Mouse (Mus musculus) CH12.LX (cell line): ENCODE results near the gene Thumpd3. TPM values are rescaled to one million over a fixed set of nuclear protein-coding genes. Genes with fewer than 3 reads are reported as not detected.

Source experiments
- DNase-seq: peaks from one replicate; pipeline ENCODE4 v3.0.0-alpha.2; 2013; ENCODE audit errors: extremely low read depth
- H3K27ac ChIP-seq: 2 replicates; pipeline ENCODE4 v1.5.1; 2012; ENCODE audit warnings: low read depth, mild to moderate bottlenecking, control low read depth, moderate library complexity; ENCODE audit not compliant: insufficient read depth
- H3K27me3 ChIP-seq: replicated peaks from 2 replicates; pipeline ENCODE3; 2012; ENCODE audit warnings: inconsistent platforms
- H3K36me3 ChIP-seq, 2 experiments: replicated peaks in 1 of 2; 2 replicates each; pipeline versions ENCODE3 to v1.6.1; 2012; ENCODE audit warnings: inconsistent platforms in 1 of 2, low read length in 1 of 2, mild to moderate bottlenecking in 1 of 2, mixed read lengths in 1 of 2, moderate library complexity in 1 of 2; ENCODE audit not compliant: control insufficient read depth in 1 of 2, insufficient read depth in 1 of 2
- H3K4me1 ChIP-seq, 2 experiments: 2 replicates each; pipeline ENCODE4 v1.6.1; 2012; ENCODE audit warnings: inconsistent platforms in 1 of 2, moderate library complexity in 1 of 2; ENCODE audit not compliant: insufficient read depth in 2 of 2, control insufficient read depth in 1 of 2
- H3K4me2 ChIP-seq: 2 replicates; pipeline ENCODE4 v1.6.1; 2012; ENCODE audit warnings: low read depth, mild to moderate bottlenecking, control low read depth; ENCODE audit not compliant: poor library complexity, insufficient read depth, severe bottlenecking
- H3K4me3 ChIP-seq, 3 experiments: fragments of 150-350 bp in 1 of 3; sonication (generic) in 1 of 3; replicated peaks in 1 of 3; 2 replicates each; pipeline versions ENCODE3 to v1.5.1; 2011 to 2012; ENCODE audit warnings: low read depth in 2 of 3, low read length in 2 of 3, mild to moderate bottlenecking in 2 of 3, moderate library complexity in 2 of 3, control low read depth in 1 of 3, improper control_type of control experiment in 1 of 3, inconsistent platforms in 1 of 3, mixed read lengths in 1 of 3; ENCODE audit not compliant: poor library complexity in 1 of 3
- H3K79me2 ChIP-seq: replicated peaks from 2 replicates; pipeline ENCODE4 v1.6.1; 2012; ENCODE audit warnings: mild to moderate bottlenecking, moderate library complexity; ENCODE audit not compliant: control insufficient read depth, poor library complexity, insufficient read depth, severe bottlenecking; ENCODE audit errors: extremely low read depth
- H3K9ac ChIP-seq: 2 replicates; pipeline ENCODE4 v1.6.1; 2012; ENCODE audit warnings: low read depth, mild to moderate bottlenecking, control low read depth, moderate library complexity; ENCODE audit not compliant: insufficient read depth
- H3K9me3 ChIP-seq: replicated peaks from 2 replicates; pipeline ENCODE3; 2012; ENCODE audit warnings: low read length, inconsistent platforms, mixed read lengths
- HCFC1 ChIP-seq: IDR thresholded peaks from 2 replicates; pipeline ENCODE4 v1.6.1; 2012; ENCODE audit warnings: low read depth, mild to moderate bottlenecking, inconsistent platforms, low read length, improper control_type of control experiment
- IRF4 ChIP-seq: IDR thresholded peaks from 2 replicates; pipeline ENCODE4 v1.6.1; 2014; ENCODE audit warnings: low read depth, mild to moderate bottlenecking, inconsistent platforms, low read length, improper control_type of control experiment
- JUN ChIP-seq: IDR thresholded peaks from 2 replicates; pipeline ENCODE4 v1.6.1; 2011; ENCODE audit warnings: low read depth, mild to moderate bottlenecking, low read length, improper control_type of control experiment, moderate library complexity; ENCODE audit not compliant: insufficient read depth
- MAFK ChIP-seq: IDR thresholded peaks from 2 replicates; pipeline ENCODE4 v1.6.1; 2011; ENCODE audit warnings: low read length, improper control_type of control experiment; ENCODE audit not compliant: insufficient replicate concordance
- MAX ChIP-seq: IDR thresholded peaks from 2 replicates; pipeline ENCODE4 v1.6.1; 2011; ENCODE audit warnings: low read length, improper control_type of control experiment
- PAX5 ChIP-seq: IDR thresholded peaks from 2 replicates; pipeline ENCODE4 v1.6.1; 2012; ENCODE audit warnings: low read length, inconsistent platforms, mixed read lengths
- RCOR1 ChIP-seq: conservative IDR thresholded peaks from 2 replicates; pipeline ENCODE4 v1.6.1; 2012; ENCODE audit warnings: low read depth, mild to moderate bottlenecking, inconsistent platforms, low read length, improper control_type of control experiment
- UBTF ChIP-seq: IDR thresholded peaks from 2 replicates; pipeline ENCODE4 v1.6.1; 2012; ENCODE audit warnings: low read depth, mild to moderate bottlenecking, inconsistent platforms, low read length, improper control_type of control experiment, moderate library complexity
- USF2 ChIP-seq: conservative IDR thresholded peaks from 2 replicates; pipeline ENCODE4 v1.6.1; 2011; ENCODE audit warnings: low read depth, low read length, improper control_type of control experiment
- ZMIZ1 ChIP-seq: IDR thresholded peaks from 2 replicates; pipeline ENCODE4 v1.6.1; 2012; ENCODE audit warnings: low read depth, mild to moderate bottlenecking, inconsistent platforms, low read length, improper control_type of control experiment
- ZNF384 ChIP-seq: IDR thresholded peaks from 2 replicates; pipeline ENCODE4 v1.6.1; 2012; ENCODE audit warnings: low read depth, low read length, improper control_type of control experiment, inconsistent platforms
- dilution Hi-C: fragments of 300-500 bp; cut with MboI; formaldehyde crosslinking; loops from 2 replicates; pipeline ENCODE4 v1.14.3; 2020; ENCODE audit warnings: low sequenced_read_pairs; ENCODE audit not compliant: extremely low pct_unique_long_range_greater_than_20kb, extremely low pct_ligation_motif_present
- in situ Hi-C: fragments of 300-500 bp; cut with MboI; formaldehyde crosslinking; loops from 3 replicates; pipeline ENCODE4 v1.14.3; 2019; ENCODE audit warnings: low sequenced_read_pairs, low pct_ligation_motif_present, low pct_unique_long_range_greater_than_20kb, mixed read lengths
- polyA plus RNA-seq: library from polyadenylated mRNA; unstranded; fragments of >175 nt; gene quantifications from 2 replicates; pipeline ENCODE4 v1.2.1, GENCODE M21; 2012; ENCODE audit warnings: low read depth; ENCODE audit not compliant: insufficient read length
- total RNA-seq, 2 experiments: library from RNA; depleted of rRNA; stranded (reverse); fragments of 300-350 nt in 1 of 2; fragments of >200 nt in 1 of 2; gene quantifications; 2 replicates each; pipeline ENCODE4 v1.2.3; 2012 to 2014

Gene Thumpd3
- total and polyA plus RNA-seq, 3 experiments = 37.1 to 78.1 (median 69.3) TPM

DNA sequence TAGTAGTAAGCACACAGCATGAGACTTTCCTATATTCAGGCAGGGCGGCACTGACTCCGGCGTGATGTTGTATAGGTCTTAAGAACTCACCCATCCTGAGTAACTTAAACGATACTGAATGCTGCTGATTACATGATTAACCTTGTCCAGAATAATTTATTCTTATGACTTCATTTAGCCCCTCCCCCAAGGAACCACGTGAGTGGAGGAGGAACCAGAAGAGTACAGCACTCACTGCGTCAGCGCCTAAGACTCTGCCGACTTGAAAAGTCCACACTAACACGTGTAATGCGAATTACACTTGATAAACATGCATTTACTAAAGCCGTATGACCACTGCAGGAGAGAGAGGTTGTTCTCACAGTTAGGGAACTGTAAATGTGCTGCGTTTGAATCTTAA lies 44.3 kb upstream of the Thumpd3 start:
- H3K9ac ChIP-seq = no peak overlapping the region
- H3K36me3 ChIP-seq = no peaks in the 10 kb centered on the region
- DNase-seq = no peak
- peaks cover 0 to 7% of the 10 kb centered on the region in 2 experiments; a peak in 1 of 4 replicates for H3K4me1 ChIP-seq
- dilution Hi-C loops = no loop called here
- no peaks in the 10 kb centered on the region for H3K79me2 ChIP-seq
- in situ Hi-C loops = loop anchor here (5.0 kb wide), 1 partner anchor 299 kb away; no protein-coding TSS in a partner anchor
- H3K9me3 ChIP-seq = no peaks in the 10 kb centered on the region
- H3K27ac ChIP-seq = no peak overlapping the region
- H3K27me3 ChIP-seq = peaks cover 1% of the 10 kb centered on the region
- no peak overlapping the region for H3K4me3 ChIP-seq
- TF ChIP-seq RCOR1 (no peak), ZNF384 (no peak), MAX (peak; percentile 39; the same call in 1 of the 2 replicates), USF2 (no peak; the same call in 1 of the 2 replicates), MAFK (no peak)
- no peak overlapping the region for H3K4me2 ChIP-seq

DNA sequence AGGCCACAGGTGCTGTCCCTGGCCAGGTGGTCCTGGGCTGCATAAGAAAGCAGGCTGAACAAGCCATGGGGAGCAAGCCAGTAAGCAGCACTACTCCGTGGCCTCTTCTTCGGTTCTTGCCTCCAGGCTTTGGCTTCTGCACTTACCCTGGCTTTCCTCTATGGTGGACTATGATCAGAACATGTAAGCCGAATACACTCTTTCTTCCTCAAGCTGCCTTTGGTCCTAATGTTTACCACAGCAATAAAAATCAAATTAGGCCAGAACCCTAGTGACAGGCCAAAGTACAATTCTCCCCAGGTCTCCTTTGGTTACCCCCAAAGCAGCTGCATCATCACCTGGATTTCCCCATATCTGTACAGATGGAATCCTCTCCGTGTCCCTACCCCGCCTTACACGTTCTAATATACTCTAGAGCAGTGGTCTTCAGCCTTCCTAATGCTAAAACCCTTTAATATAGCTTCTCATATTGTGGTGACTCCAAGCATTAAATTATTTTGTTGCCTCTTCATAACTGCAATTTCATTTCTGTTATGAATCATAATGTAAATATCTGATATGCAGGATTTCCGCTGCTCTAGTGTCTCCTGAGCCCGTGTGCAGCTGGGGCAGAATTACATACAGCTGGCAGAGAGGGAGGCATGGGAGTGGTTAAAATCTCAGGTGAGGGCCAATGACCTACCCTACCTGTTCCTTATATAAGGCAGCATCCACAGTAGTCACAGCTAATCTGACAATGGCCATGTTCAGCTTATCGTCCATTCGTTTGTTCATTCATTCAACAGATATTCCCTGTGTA lies 42.5 kb upstream of the Thumpd3 start:
- DNase-seq = no peak
- TF ChIP-seq RCOR1 (no peak), USF2 (no peak), UBTF (no peak), JUN (no peak), HCFC1 (no peak), PAX5 (no peak), ZMIZ1 (no peak), MAFK (no peak), IRF4 (no peak)
- Histone ChIP-seq H3K9ac (no peak overlapping the region), H3K9me3 (peaks cover 7% of the 10 kb centered on the region), H3K27ac (no peak overlapping the region), H3K4me2 (no peak overlapping the region), H3K27me3 (peaks cover 1% of the 10 kb centered on the region), H3K79me2 (no peaks in the 10 kb centered on the region), H3K4me1 (peaks cover 0 to 7% of the 10 kb centered on the region in 2 experiments; a peak in 1 of 4 replicates), H3K36me3 (no peaks in the 10 kb centered on the region), H3K4me3 (no peak overlapping the region)
- in situ Hi-C loops = loop anchor here (5.0 kb wide), 1 partner anchor 301 kb away; no protein-coding TSS in a partner anchor
- dilution Hi-C loops = no loop called here
